Mouse (Mus musculus) forebrain, postnatal 0 days (tissue): ENCODE results near the gene Rcan1. TPM values are rescaled to one million over a fixed set of nuclear protein-coding genes. Genes with fewer than 3 reads are reported as not detected.

Source experiments
- ATAC-seq: fragments of 200-750 bp; cut with Nextera tagmentation; 2 replicates; pipeline ENCODE4 v1.8.0; 2017; ENCODE audit warnings: mild to moderate bottlenecking, moderate library complexity
- DNase-seq: peaks from one replicate; pipeline ENCODE4 v3.0.0-alpha.2; 2015
- H3K27ac ChIP-seq: fragments of 300-500 bp; sonication (generic); 2 replicates; pipeline ENCODE4 v1.5.1; 2014; ENCODE audit warnings: low read depth, mild to moderate bottlenecking, antibody characterized with exemption, low read length, moderate library complexity, mixed read lengths
- H3K27me3 ChIP-seq: fragments of 300-500 bp; sonication (generic); 2 replicates; pipeline ENCODE4 v1.6.1; 2014; ENCODE audit warnings: mild to moderate bottlenecking, low read length, mixed read lengths; ENCODE audit not compliant: insufficient read depth
- H3K36me3 ChIP-seq: fragments of 300-500 bp; sonication (generic); 2 replicates; pipeline ENCODE4 v1.6.1; 2014; ENCODE audit warnings: mild to moderate bottlenecking, moderate library complexity; ENCODE audit not compliant: insufficient read depth
- H3K4me1 ChIP-seq: fragments of 300-500 bp; sonication (generic); 2 replicates; pipeline ENCODE4 v1.6.1; 2014; ENCODE audit warnings: antibody characterized with exemption; ENCODE audit not compliant: insufficient read depth
- H3K4me2 ChIP-seq: fragments of 300-500 bp; sonication (generic); 2 replicates; pipeline ENCODE4 v1.6.1; 2014; ENCODE audit warnings: low read depth, mild to moderate bottlenecking, moderate library complexity
- H3K4me3 ChIP-seq: fragments of 300-500 bp; sonication (generic); 2 replicates; pipeline ENCODE4 v1.5.1; 2014; ENCODE audit warnings: low read depth, low read length, mixed read lengths
- H3K9ac ChIP-seq: fragments of 300-500 bp; sonication (generic); 2 replicates; pipeline ENCODE4 v1.6.1; 2014; ENCODE audit warnings: mild to moderate bottlenecking
- H3K9me3 ChIP-seq: fragments of 300-500 bp; sonication (generic); 2 replicates; pipeline ENCODE4 v1.6.1; 2016; ENCODE audit warnings: low read length
- CTCF ChIP-seq: sonication (generic); IDR thresholded peaks from 2 replicates; pipeline ENCODE4 v1.5.1; 2016; ENCODE audit warnings: antibody characterized with exemption, control low read depth, low read depth
- WGBS: fragments of 180-500 bp; shearing (Covaris S2); extraction: QIAGEN DNeasy Blood & Tissue Kit; methylation state at CpG from one replicate; pipeline ENCODE4 v1.1.7; 2014; 5-methylcytosine and 5-hydroxymethylcytosine counted together
- polyA plus RNA-seq: library from polyadenylated mRNA; unstranded; fragments of >200 nt; fragmentation: Nextera tagmentation; extraction: Ambion mirVana; gene quantifications from 2 replicates; pipeline ENCODE4 v1.2.1, GENCODE M21; 2015
- total RNA-seq: library from RNA; depleted of rRNA; stranded (reverse); fragments of >200 nt; gene quantifications from 2 replicates; pipeline ENCODE4 v1.2.3, GENCODE M21; 2014

Rcan1 gene
- total and polyA plus RNA-seq, 2 experiments from 2014 or later: 52.2 to 83.8 TPM

GRCm38 (mm10) chr16:92371623-92372022, 99.0 kb downstream of the Rcan1 start:
- H3K36me3 ChIP-seq: no peaks in the 10 kb centered on the region
- no peak overlapping the region for H3K27ac ChIP-seq
- DNase-seq (no peak), ATAC-seq (no peak)
- no peaks in the 10 kb centered on the region for H3K27me3 ChIP-seq
- H3K4me2 ChIP-seq: no peak overlapping the region
- 49% methylated on average over 5 of the region's 5 CpGs for WGBS
- H3K4me3 ChIP-seq: no peak overlapping the region
- no peak overlapping the region for H3K9ac ChIP-seq
- H3K4me1 ChIP-seq: no peaks in the 10 kb centered on the region
- H3K9me3 ChIP-seq: no peaks in the 10 kb centered on the region
- TF ChIP-seq CTCF: no peak

DNA sequence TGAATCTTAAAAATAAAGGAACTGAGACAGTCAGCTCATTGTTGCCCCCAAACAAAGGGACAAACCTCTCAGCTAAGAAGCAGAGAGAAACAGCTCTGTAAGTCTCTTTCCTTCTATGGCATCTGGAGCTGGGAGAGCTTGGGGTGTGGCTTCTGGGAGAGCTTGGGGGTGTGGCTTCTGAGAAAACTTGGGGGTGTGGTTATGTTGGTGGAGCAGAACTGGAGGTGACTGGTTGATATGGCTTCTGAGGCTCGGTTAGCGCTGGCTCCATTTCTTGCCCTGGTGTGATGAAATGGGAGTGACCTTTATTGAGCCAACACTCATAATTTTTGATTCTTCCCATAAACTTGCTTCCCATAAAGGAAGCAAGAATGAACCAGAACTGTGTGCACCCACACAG, 101.4 kb downstream of the Rcan1 start:
- Histone ChIP-seq H3K4me3 (no peak overlapping the region), H3K27ac (no peak overlapping the region), H3K9ac (no peak overlapping the region), H3K27me3 (no peaks in the 10 kb centered on the region), H3K4me1 (no peaks in the 10 kb centered on the region), H3K4me2 (no peak overlapping the region), H3K36me3 (no peaks in the 10 kb centered on the region), H3K9me3 (no peaks in the 10 kb centered on the region)
- DNase-seq (no peak), ATAC-seq (no peak)
- no peak for TF ChIP-seq CTCF
- WGBS: 50% methylated on average over 2 of the region's 2 CpGs

DNA sequence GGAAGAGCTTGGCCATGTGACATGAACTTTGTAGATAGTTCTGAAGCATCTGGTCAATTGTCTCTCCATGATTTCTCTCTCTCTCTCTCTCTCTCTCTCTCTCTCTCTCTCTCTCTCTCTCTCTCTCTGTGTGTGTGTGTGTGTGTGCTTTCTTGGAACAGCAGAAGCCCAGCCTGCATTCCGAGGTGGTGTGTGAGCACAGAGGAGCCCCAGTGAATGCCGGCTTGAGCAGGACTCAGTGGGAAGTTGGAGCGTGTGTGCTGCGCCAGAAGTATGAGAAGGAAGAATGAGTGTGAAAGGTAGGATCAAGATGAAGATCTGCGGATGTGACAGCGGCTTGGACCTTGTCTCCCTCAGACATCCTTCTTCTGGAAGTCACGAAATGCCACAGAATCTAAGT, 105.2 kb downstream of the Rcan1 start:
- Histone ChIP-seq H3K9me3 (no peaks in the 10 kb centered on the region), H3K4me2 (no peak overlapping the region), H3K27me3 (no peaks in the 10 kb centered on the region), H3K4me3 (no peak overlapping the region), H3K36me3 (no peaks in the 10 kb centered on the region), H3K27ac (no peak overlapping the region), H3K9ac (no peak overlapping the region), H3K4me1 (no peaks in the 10 kb centered on the region)
- ATAC-seq: no peak
- no peak for TF ChIP-seq CTCF
- DNase-seq: no peak
- WGBS: 56% methylated on average over 7 of the region's 7 CpGs

GRCm38 (mm10) chr16:92360711-92361110, 110.0 kb downstream of the Rcan1 start:
- 67% methylated on average over 7 of the region's 7 CpGs for WGBS
- Histone ChIP-seq H3K36me3 (no peaks in the 10 kb centered on the region), H3K4me2 (no peak overlapping the region), H3K4me3 (no peak overlapping the region), H3K9me3 (no peaks in the 10 kb centered on the region), H3K27ac (no peak overlapping the region), H3K4me1 (no peaks in the 10 kb centered on the region), H3K9ac (no peak overlapping the region), H3K27me3 (no peaks in the 10 kb centered on the region)
- ATAC-seq: no peak
- no peak for DNase-seq
- TF ChIP-seq CTCF: no peak

DNA sequence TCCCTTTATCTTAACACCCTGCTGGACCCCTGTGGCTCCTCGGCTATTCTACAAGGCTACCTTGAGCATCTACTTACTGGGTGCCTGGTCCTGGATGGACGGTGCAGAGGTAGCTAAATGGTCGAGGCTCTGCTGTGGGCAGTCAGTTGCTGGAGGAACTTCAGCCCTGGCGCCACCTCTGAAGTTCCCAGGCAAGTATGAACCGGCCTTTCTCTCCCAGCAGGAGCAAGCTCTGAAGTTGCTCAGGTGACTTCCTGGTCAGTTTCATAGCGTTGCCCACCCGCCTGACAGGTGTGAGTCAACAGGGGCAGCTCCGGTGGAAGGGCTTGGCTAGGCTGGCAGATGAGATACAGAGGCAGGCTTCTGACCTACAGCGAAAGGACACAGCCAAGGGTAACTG, 111.4 kb downstream of the Rcan1 start, which contains the start of gene Kcne1:
Gene Kcne1, minus strand, starts transcription at position 240 of the 400 bp plus-strand sequence.
- no peaks in the 10 kb centered on the region for H3K4me1 ChIP-seq
- no peak within 1 kb of the TSS for H3K4me2 ChIP-seq
- H3K9ac ChIP-seq: no peak within 1 kb of the TSS
- H3K27me3 ChIP-seq: no peaks in the 10 kb centered on the region
- H3K36me3 ChIP-seq: no peaks in the 10 kb centered on the region
- no peak for DNase-seq
- no peaks in the 10 kb centered on the region for H3K9me3 ChIP-seq
- H3K4me3 ChIP-seq: no peak within 1 kb of the TSS
- H3K27ac ChIP-seq: no peak within 1 kb of the TSS
- TF ChIP-seq CTCF: no peak
- WGBS: 62% methylated on average over 9 of the region's 9 CpGs
- ATAC-seq: no peak

GRCm38 (mm10) chr16:92358734-92359133, 111.9 kb downstream of the Rcan1 start:
- Histone ChIP-seq H3K4me3 (no peak overlapping the region), H3K4me1 (no peaks in the 10 kb centered on the region), H3K4me2 (no peak overlapping the region), H3K9ac (no peak overlapping the region), H3K27me3 (no peaks in the 10 kb centered on the region), H3K9me3 (no peaks in the 10 kb centered on the region), H3K27ac (no peak overlapping the region), H3K36me3 (no peaks in the 10 kb centered on the region)
- 22% methylated on average over 9 of the region's 9 CpGs for WGBS
- no peak for ATAC-seq
- no peak for TF ChIP-seq CTCF
- no peak for DNase-seq

DNA sequence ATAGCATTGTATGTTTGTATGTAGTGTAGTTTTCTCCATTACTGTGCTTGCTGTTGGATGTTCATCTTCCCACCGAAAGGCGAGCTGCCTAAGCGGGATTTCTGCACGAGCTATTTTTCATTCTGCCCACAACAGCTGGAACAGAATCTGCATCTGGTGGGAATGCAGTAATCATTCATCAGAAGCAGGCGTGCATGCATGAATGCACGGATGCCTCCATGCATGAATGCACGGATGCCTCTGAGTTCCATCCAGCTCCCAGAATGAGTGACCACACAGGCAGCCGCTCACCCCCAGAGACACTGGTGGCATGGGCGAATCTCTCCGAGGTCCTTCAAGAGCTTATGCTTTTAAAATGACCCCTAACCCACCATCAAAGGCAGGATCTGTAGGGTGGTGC, 113.1 kb downstream of the Rcan1 start:
- H3K27ac ChIP-seq: no peak overlapping the region
- H3K4me3 ChIP-seq: no peak overlapping the region
- H3K27me3 ChIP-seq: no peaks in the 10 kb centered on the region
- DNase-seq (no peak), ATAC-seq (no peak)
- TF ChIP-seq CTCF: no peak
- H3K4me2 ChIP-seq: no peak overlapping the region
- no peaks in the 10 kb centered on the region for H3K4me1 ChIP-seq
- H3K9ac ChIP-seq: no peak overlapping the region
- no peaks in the 10 kb centered on the region for H3K36me3 ChIP-seq
- 33% methylated on average over 10 of the region's 10 CpGs for WGBS
- H3K9me3 ChIP-seq: no peaks in the 10 kb centered on the region

- Histone ChIP-seq H3K27me3 (no peaks in the 10 kb centered on the region), H3K36me3 (no peaks in the 10 kb centered on the region)
- ATAC-seq: peak; percentile 38; the same call in 1 of the 2 replicates
These were observed 113.6 kb downstream of the Rcan1 start for GRCm38 (mm10) chr16:92357023-92357422.

More at GRCm38 (mm10) chr16:92357023-92357422, 113.6 kb downstream of the Rcan1 start:
- TF ChIP-seq CTCF: no peak
- Histone ChIP-seq H3K4me1 (no peaks in the 10 kb centered on the region), H3K9me3 (no peaks in the 10 kb centered on the region), H3K9ac (no peak overlapping the region), H3K4me2 (no peak overlapping the region), H3K27ac (no peak overlapping the region), H3K4me3 (no peak overlapping the region)
- DNase-seq: no peak
- WGBS: 72% methylated on average over 9 of the region's 9 CpGs
